Mouse (Mus musculus) cerebellum, adult (tissue): ENCODE results near the gene Moap1.

ENCODE experiments used
- ATAC-seq: cut with Nextera tagmentation; 2 replicates; pipeline ENCODE4 v1.9.2; 2017; ENCODE audit warnings: mild to moderate bottlenecking, moderate library complexity, mixed read lengths; ENCODE audit not compliant: insufficient number of reproducible peaks, low FRiP score, low TSS enrichment

Moap1 gene

GRCm38 (mm10) chr12:102743589-102744574 lies at the start of gene Moap1, which contains the start of gene Tmem251:
TSS of gene Moap1 (minus strand) at chr12:102743661.
TSS of gene Tmem251 (plus strand) at chr12:102743762.
- peak; percentile 95 for ATAC-seq

- no peak for ATAC-seq
Measured at GRCm38 (mm10) chr12:102787927-102788326, 44.5 kb upstream of the Moap1 start.

- ATAC-seq = no peak
Measured at GRCm38 (mm10) chr12:102785593-102785985, 42.1 kb upstream of the Moap1 start.

- no peak for ATAC-seq
Measured at GRCm38 (mm10) chr12:102784899-102785592, 41.6 kb upstream of the Moap1 start.

GRCm38 (mm10) chr12:102782841-102783240 lies 39.4 kb upstream of the Moap1 start:
- no peak for ATAC-seq

GRCm38 (mm10) chr12:102779452-102779851 lies 36.0 kb upstream of the Moap1 start:
- no peak for ATAC-seq

GRCm38 (mm10) chr12:102778151-102778550 lies 34.7 kb upstream of the Moap1 start:
- no peak for ATAC-seq

GRCm38 (mm10) chr12:102776035-102776434 lies 32.6 kb upstream of the Moap1 start:
- ATAC-seq = no peak

- ATAC-seq = no peak
Measured at GRCm38 (mm10) chr12:102772676-102773075, 29.2 kb upstream of the Moap1 start.

GRCm38 (mm10) chr12:102771601-102772000 lies 28.1 kb upstream of the Moap1 start:
- no peak for ATAC-seq

- no peak for ATAC-seq
Measured at GRCm38 (mm10) chr12:102769000-102769399, 25.5 kb upstream of the Moap1 start.

- ATAC-seq = no peak
Measured at GRCm38 (mm10) chr12:102763696-102764095, 20.2 kb upstream of the Moap1 start.

GRCm38 (mm10) chr12:102761668-102762067 lies 18.2 kb upstream of the Moap1 start:
- ATAC-seq = no peak

- ATAC-seq = no peak
Measured at GRCm38 (mm10) chr12:102758936-102759335, 15.5 kb upstream of the Moap1 start.

GRCm38 (mm10) chr12:102758403-102758756 lies 14.9 kb upstream of the Moap1 start, which contains the start of gene Gm20604:
TSS of gene Gm20604 (minus strand) at chr12:102758672.
- no peak for ATAC-seq

- peak; percentile 97 for ATAC-seq
Measured at GRCm38 (mm10) chr12:102757689-102758402, 14.4 kb upstream of the Moap1 start, which contains the start of the genes Gm28051, Gon7 and Ubr7. TSS of gene Gm28051 (minus strand) at chr12:102757765. TSS of gene Gon7 (minus strand) at chr12:102757803. TSS of gene Ubr7 (plus strand) at chr12:102757967.

- ATAC-seq = peak; percentile 85
Measured at GRCm38 (mm10) chr12:102757055-102757688, 13.7 kb upstream of the Moap1 start.

GRCm38 (mm10) chr12:102756304-102756703 lies 12.8 kb upstream of the Moap1 start:
- ATAC-seq = no peak

GRCm38 (mm10) chr12:102748256-102748655 lies 4.8 kb upstream of the Moap1 start:
- ATAC-seq = no peak

GRCm38 (mm10) chr12:102744839-102745238 lies 1.4 kb upstream of the Moap1 start:
- no peak for ATAC-seq
